Mouse (Mus musculus): ENCODE data around the gene Lrrc74a. TPM values are rescaled to one million over a fixed set of nuclear protein-coding genes. Genes with fewer than 3 reads are reported as not detected.
A peak's percentile ranks its signal among the peaks of the same experiment; 100 is the strongest.

Lrrc74a gene
- total and polyA plus RNA-seq, 3 experiments, result 0.05 TPM; not detected in 2

DNA sequence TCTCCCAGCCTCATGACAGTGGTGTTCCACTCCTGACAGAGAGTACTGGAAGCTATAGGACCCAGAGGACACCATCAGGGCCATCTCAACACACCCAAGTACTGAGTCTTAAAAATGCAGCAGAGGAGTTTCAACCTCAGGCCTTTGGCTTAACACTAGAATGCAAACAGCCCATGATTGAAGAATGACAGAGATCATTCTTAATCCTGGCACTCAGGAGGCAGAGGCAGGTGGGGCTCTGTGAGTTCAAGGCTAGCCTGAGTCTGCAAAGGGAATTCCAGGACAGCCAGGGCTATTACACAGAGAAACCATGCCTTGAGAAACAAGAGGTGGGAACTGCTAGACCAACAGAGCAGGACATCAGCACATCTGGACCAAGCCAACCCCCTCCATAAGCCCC lies 35.6 kb downstream of the Lrrc74a start:
- Histone ChIP-seq H3K36me3 (replicated peaks) (no peaks in the 10 kb centered on the region), H3K4me1 (ENCODE audit: insufficient read depth, low read depth, low read length) (peaks cover 26% of the 10 kb centered on the region), H3K4me3 (ENCODE audit: low read depth, low read length) (no peak overlapping the region), H3K27me3 (ENCODE audit: insufficient read depth, low read length) (peaks cover 15% of the 10 kb centered on the region), H3K9me3 (replicated peaks) (no peaks in the 10 kb centered on the region)
- no peak for ATAC-seq (ENCODE audit: extremely low read depth, insufficient number of reproducible peaks, low FRiP score, poor library complexity, severe bottlenecking)
- no peak for DNase-seq (ENCODE audit: low spot score)
- TF ChIP-seq GATA2 (IDR thresholded peaks at IDR 0.05; ENCODE audit: borderline replicate concordance, low read depth, low read length), result no peak
- TF ChIP-seq CTCF (IDR thresholded peaks at IDR 0.05; ENCODE audit: low read depth, low read length), result no peak
- no peak for TF ChIP-seq TAL1 (conservative IDR thresholded peaks at IDR 0.05; ENCODE audit: low read depth, low read length)
- TF ChIP-seq POLR2AphosphoS5 (IDR thresholded peaks at IDR 0.05; ENCODE audit: insufficient replicate concordance, low read depth, low read length), result no peak
- no peak for TF ChIP-seq GATA1 (IDR thresholded peaks at IDR 0.05; ENCODE audit: borderline replicate concordance, low read length)

DNA sequence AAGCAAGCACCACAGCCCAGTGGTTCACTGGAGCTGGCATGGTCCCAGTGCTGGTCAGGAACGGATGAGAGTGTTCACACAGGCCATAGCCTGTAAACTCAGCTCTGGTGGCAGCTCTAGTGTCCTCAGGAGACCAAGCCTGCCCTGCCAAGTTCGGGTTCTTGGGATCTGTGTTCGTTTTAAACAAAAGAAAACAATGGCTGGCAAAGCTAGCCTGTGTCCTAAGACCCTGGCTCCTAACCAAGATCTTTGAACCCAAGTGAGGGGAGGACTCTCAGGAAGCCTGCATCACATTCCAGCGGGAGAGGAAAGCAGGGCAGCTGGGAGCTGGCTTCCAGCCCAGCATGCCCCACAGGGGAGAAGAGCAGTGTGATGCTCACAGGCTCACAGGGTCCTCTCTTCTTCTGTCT lies 36.1 kb downstream of the Lrrc74a start:
- Histone ChIP-seq H3K4me1 (ENCODE audit: insufficient read depth, low read depth, low read length) (peaks cover 26% of the 10 kb centered on the region), H3K9me3 (replicated peaks) (no peaks in the 10 kb centered on the region), H3K27me3 (ENCODE audit: insufficient read depth, low read length) (peaks cover 16% of the 10 kb centered on the region), H3K4me3 (ENCODE audit: low read depth, low read length) (no peak overlapping the region), H3K36me3 (replicated peaks) (no peaks in the 10 kb centered on the region)
- ATAC-seq (ENCODE audit: extremely low read depth, insufficient number of reproducible peaks, low FRiP score, poor library complexity, severe bottlenecking) (no peak), DNase-seq (ENCODE audit: low spot score) (no peak)
- TF ChIP-seq TAL1 (conservative IDR thresholded peaks at IDR 0.05; ENCODE audit: low read depth, low read length) (no peak), GATA2 (IDR thresholded peaks at IDR 0.05; ENCODE audit: borderline replicate concordance, low read depth, low read length) (no peak), CTCF (IDR thresholded peaks at IDR 0.05; ENCODE audit: low read depth, low read length) (no peak), POLR2AphosphoS5 (IDR thresholded peaks at IDR 0.05; ENCODE audit: insufficient replicate concordance, low read depth, low read length) (no peak), GATA1 (IDR thresholded peaks at IDR 0.05; ENCODE audit: borderline replicate concordance, low read length) (no peak)

DNA sequence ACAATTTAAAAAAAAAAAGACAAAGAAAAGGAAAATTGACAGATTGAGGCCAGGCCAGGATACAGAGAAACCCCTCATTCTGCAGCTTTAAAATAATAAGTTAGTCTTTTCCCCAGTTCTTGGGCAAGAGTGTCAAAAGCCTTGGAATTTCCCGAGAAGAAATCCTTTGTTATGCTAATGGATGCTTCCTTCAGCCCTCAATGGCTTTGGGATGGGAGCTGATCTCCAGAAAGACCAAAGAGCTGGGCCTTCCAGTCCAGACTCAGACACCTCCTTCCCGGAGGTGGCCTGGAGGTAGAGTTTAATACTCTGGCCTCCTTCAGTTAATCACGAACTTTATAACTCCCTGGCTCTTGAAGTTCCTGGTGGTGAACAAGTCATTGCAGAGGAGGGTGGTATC lies 36.8 kb downstream of the Lrrc74a start:
- no peak for ATAC-seq (ENCODE audit: extremely low read depth, insufficient number of reproducible peaks, low FRiP score, poor library complexity, severe bottlenecking)
- Histone ChIP-seq H3K9me3 (replicated peaks) (no peaks in the 10 kb centered on the region), H3K4me1 (ENCODE audit: insufficient read depth, low read depth, low read length) (peaks cover 26% of the 10 kb centered on the region), H3K36me3 (replicated peaks) (no peaks in the 10 kb centered on the region), H3K4me3 (ENCODE audit: low read depth, low read length) (no peak overlapping the region), H3K27me3 (ENCODE audit: insufficient read depth, low read length) (peaks cover 22% of the 10 kb centered on the region)
- no peak for TF ChIP-seq TAL1 (conservative IDR thresholded peaks at IDR 0.05; ENCODE audit: low read depth, low read length)
- no peak for TF ChIP-seq POLR2AphosphoS5 (IDR thresholded peaks at IDR 0.05; ENCODE audit: insufficient replicate concordance, low read depth, low read length)
- no peak for TF ChIP-seq CTCF (IDR thresholded peaks at IDR 0.05; ENCODE audit: low read depth, low read length)
- no peak for TF ChIP-seq GATA2 (IDR thresholded peaks at IDR 0.05; ENCODE audit: borderline replicate concordance, low read depth, low read length)
- TF ChIP-seq GATA1 (IDR thresholded peaks at IDR 0.05; ENCODE audit: borderline replicate concordance, low read length), result no peak
- no peak for DNase-seq (ENCODE audit: low spot score)

DNA sequence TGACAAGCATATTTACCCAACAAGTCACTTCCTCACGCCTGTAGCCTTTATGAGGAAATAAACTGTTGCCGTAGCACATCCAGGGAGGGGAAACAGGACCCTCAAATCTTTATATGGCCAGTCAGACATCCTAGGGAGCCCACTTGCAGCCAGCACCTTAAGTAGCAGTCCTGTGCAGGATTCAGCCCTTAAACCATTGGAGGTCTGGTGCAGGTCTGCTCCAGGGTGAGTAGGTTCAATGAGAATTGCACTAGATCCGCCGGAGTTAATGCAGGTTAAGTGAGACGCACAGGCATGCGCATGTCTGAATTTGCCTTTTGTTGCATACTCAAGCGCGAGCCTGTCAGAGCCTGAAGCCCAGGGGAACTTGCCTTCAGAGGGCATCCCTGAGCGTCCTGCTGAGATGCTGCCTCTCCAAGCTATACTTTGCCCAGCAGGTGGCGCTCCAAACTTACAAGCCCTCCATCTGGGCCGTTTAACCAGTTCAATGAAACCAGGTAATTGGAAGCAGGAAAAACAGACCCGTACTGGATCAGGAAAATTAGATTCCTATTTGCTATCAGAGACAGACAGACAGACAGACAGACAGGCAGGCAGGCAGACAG lies 37.8 kb downstream of the Lrrc74a start:
- Histone ChIP-seq H3K36me3 (replicated peaks) (no peaks in the 10 kb centered on the region), H3K27me3 (ENCODE audit: insufficient read depth, low read length) (peaks cover 23% of the 10 kb centered on the region), H3K9me3 (replicated peaks) (no peaks in the 10 kb centered on the region), H3K4me1 (ENCODE audit: insufficient read depth, low read depth, low read length) (peaks cover 17% of the 10 kb centered on the region), H3K4me3 (ENCODE audit: low read depth, low read length) (no peak overlapping the region)
- ATAC-seq (ENCODE audit: extremely low read depth, insufficient number of reproducible peaks, low FRiP score, poor library complexity, severe bottlenecking) (peak; percentile 69), DNase-seq (ENCODE audit: low spot score) (peak; percentile 78)
- no peak for TF ChIP-seq POLR2AphosphoS5 (IDR thresholded peaks at IDR 0.05; ENCODE audit: insufficient replicate concordance, low read depth, low read length)
- TF ChIP-seq CTCF (IDR thresholded peaks at IDR 0.05; ENCODE audit: low read depth, low read length), result peak; percentile 86

DNA sequence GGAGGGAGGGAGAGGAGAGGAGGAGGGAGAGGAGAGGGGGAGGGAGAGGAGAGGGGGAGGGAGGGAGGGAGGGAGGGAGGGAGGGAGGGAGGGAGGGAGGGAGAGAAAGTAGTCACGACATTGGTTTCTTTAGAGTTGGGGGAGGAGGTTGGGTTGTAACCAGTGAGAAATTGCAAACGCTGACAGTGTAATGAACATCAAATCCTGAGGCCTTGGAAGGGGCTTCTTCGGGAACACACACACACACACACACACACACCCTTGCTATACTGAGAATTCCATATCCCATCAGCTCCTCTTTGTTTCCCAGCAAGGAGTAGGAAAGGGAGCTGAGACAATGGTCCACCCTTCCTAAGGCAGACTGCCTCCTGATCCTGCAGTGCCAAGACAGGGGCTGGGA lies 38.4 kb downstream of the Lrrc74a start:
- Histone ChIP-seq H3K36me3 (replicated peaks) (no peaks in the 10 kb centered on the region), H3K4me1 (ENCODE audit: insufficient read depth, low read depth, low read length) (peaks cover 13% of the 10 kb centered on the region), H3K27me3 (ENCODE audit: insufficient read depth, low read length) (peaks cover 28% of the 10 kb centered on the region), H3K9me3 (replicated peaks) (no peaks in the 10 kb centered on the region), H3K4me3 (ENCODE audit: low read depth, low read length) (no peak overlapping the region)
- no peak for DNase-seq (ENCODE audit: low spot score)
- no peak for TF ChIP-seq TAL1 (conservative IDR thresholded peaks at IDR 0.05; ENCODE audit: low read depth, low read length)
- TF ChIP-seq GATA1 (IDR thresholded peaks at IDR 0.05; ENCODE audit: borderline replicate concordance, low read length), result no peak
- TF ChIP-seq GATA2 (IDR thresholded peaks at IDR 0.05; ENCODE audit: borderline replicate concordance, low read depth, low read length), result no peak
- TF ChIP-seq CTCF (IDR thresholded peaks at IDR 0.05; ENCODE audit: low read depth, low read length), result no peak
- TF ChIP-seq POLR2AphosphoS5 (IDR thresholded peaks at IDR 0.05; ENCODE audit: insufficient replicate concordance, low read depth, low read length), result no peak
- ATAC-seq (ENCODE audit: extremely low read depth, insufficient number of reproducible peaks, low FRiP score, poor library complexity, severe bottlenecking), result no peak

DNA sequence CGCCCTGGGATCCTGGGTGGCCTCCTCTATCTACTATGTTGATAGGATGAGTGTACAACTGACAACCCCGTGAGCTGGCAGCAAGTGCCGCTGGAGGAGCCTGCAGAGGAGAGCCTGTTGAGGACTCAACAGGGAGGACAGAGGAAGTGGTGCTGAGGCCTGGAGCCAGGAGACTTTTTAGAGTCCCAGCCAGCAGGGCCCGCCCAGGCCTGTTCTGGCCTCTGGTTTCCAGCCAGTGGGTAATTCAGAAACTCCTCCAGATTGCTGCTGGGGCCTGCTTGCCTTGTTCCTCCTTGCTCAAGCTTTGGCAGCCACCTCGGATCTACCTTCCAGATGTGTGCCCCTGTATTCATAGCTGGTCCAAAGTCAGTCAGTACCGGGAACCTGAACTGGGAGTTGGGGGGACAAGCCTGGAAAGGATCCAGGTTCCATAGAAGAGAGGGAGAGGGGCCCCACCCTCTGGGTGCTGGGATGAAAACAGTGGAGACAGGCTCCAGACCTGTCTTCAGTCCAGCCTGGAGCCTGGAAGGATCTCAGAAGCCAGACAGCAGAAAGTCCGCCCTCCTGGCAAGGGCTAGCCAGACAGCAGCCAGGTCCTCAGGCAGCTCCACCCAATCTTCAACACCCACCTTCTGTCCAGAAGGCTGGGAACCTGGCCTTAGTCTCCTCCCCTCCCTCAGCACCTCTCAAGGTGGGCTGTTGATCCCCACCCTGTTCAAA lies 41.6 kb downstream of the Lrrc74a start:
- TF ChIP-seq CTCF (IDR thresholded peaks at IDR 0.05; ENCODE audit: low read depth, low read length) (no peak), POLR2AphosphoS5 (IDR thresholded peaks at IDR 0.05; ENCODE audit: insufficient replicate concordance, low read depth, low read length) (no peak)
- no peak overlapping the region for H3K4me3 ChIP-seq (ENCODE audit: low read depth, low read length)
- no peak for ATAC-seq (ENCODE audit: extremely low read depth, insufficient number of reproducible peaks, low FRiP score, poor library complexity, severe bottlenecking)

More for the DNA sequence above, 41.6 kb downstream of the Lrrc74a start:
- H3K36me3 ChIP-seq (replicated peaks), result no peaks in the 10 kb centered on the region
- 0 out of 2 replicates have a peak, but pooled peaks cover 2% of the 10 kb centered on the region for H3K4me1 ChIP-seq (ENCODE audit: insufficient read depth, low read depth, low read length)
- H3K27me3 ChIP-seq (ENCODE audit: insufficient read depth, low read length), result peaks cover 27% of the 10 kb centered on the region
- no peaks in the 10 kb centered on the region for H3K9me3 ChIP-seq (replicated peaks)
- DNase-seq (ENCODE audit: low spot score), result no peak
